Mouse (Mus musculus) kidney, embryonic 15.5 days (tissue): ENCODE results near the gene Pacs2. TPM values are rescaled to one million over a fixed set of nuclear protein-coding genes. Genes with fewer than 3 reads are reported as not detected.

Experiments
- ATAC-seq: fragments of 200-750 bp; cut with Nextera tagmentation; replicated peaks from 2 replicates; pipeline ENCODE4 v1.8.0; 2017; ENCODE audit warnings: moderate TSS enrichment; ENCODE audit not compliant: low FRiP score
- H3K27ac ChIP-seq: fragments of 300-500 bp; sonication (generic); 2 replicates; pipeline ENCODE4 v1.5.1; 2015; ENCODE audit warnings: mild to moderate bottlenecking, inconsistent platforms
- H3K27me3 ChIP-seq: fragments of 300-500 bp; sonication (generic); 2 replicates; pipeline ENCODE4 v1.6.1; 2015; ENCODE audit warnings: inconsistent platforms
- H3K36me3 ChIP-seq: fragments of 300-500 bp; sonication (generic); 2 replicates; pipeline ENCODE4 v1.6.1; 2015; ENCODE audit warnings: inconsistent platforms
- H3K4me1 ChIP-seq: fragments of 300-500 bp; sonication (generic); 2 replicates; pipeline ENCODE4 v1.6.1; 2015; ENCODE audit warnings: inconsistent platforms
- H3K4me2 ChIP-seq: fragments of 300-500 bp; sonication (generic); 2 replicates; pipeline ENCODE4 v1.6.1; 2015; ENCODE audit warnings: moderate library complexity, mild to moderate bottlenecking, inconsistent platforms
- H3K4me3 ChIP-seq: fragments of 300-500 bp; sonication (generic); replicated peaks from 2 replicates; pipeline ENCODE4 v1.5.1; 2015; ENCODE audit warnings: mild to moderate bottlenecking, inconsistent platforms
- H3K9ac ChIP-seq: fragments of 300-500 bp; sonication (generic); 2 replicates; pipeline ENCODE4 v1.6.1; 2015; ENCODE audit warnings: mild to moderate bottlenecking, inconsistent platforms
- H3K9me3 ChIP-seq: fragments of 300-500 bp; sonication (generic); replicated peaks from 2 replicates; pipeline ENCODE4 v1.6.1; 2016; ENCODE audit warnings: inconsistent platforms
- WGBS: fragments of 180-500 bp; shearing (Covaris S2); methylation state at CpG from one replicate; pipeline ENCODE4 v1.1.7; 2015; ENCODE audit warnings: mixed read lengths; 5-methylcytosine and 5-hydroxymethylcytosine counted together
- polyA plus RNA-seq: library from polyadenylated mRNA; unstranded; fragments of >200 nt; fragmentation: Nextera tagmentation; extraction: Ambion mirVana; gene quantifications from 2 replicates; pipeline ENCODE4 v1.2.1, GENCODE M21; 2015

The Pacs2 gene
- polyA plus RNA-seq, result 12.6 and 14.3 TPM in 2 replicates

DNA sequence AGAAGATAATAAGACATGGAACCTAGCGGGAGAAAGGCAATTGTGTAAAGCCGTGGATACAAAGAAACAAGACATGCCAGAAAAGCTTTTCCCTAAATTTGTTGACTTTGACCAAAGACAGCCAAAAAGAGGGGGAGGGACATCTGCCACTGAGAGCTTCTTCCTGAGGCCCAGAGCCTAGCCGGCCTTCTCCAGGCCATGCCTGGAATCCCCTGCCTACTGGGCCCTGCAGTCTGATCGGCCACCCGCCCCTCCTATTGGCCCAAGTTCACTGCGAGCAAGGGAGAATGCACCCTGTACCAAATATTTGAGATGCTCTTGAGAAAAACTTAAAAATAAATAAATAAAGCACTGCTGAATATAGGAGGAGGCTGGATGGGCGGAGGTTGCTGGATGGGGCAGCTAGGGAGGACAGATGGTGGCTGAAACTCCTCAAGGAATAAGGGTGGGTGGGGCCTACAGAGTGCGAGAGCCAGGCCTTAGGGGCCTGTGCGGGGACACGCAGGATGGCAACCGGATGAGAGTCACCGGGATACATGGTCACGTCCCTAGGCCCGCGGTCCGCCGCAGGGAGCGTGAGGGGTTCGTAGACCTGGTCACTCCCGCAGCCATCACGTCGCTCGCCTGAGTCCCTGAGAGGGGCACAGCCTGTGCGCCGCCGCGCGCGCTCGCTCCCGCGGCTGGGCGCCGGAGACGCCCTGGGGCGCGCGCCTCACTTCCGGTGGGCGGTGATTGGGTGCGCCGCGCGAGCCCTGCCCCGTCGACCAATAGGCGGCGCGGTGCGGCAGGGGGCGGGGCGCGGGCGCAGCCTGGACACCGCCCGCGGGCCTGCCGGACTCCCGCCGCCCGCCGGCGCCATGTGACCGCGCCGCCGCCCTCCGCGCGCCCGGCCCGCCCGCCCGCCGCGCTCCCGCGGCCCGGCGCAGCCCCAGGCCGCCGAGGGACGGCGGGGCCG is at the start of gene Pacs2:
Pacs2 (plus strand) TSS at position 905 of the 955 bp plus-strand sequence.
- peak within 1 kb of the TSS; percentile 79 for H3K9ac ChIP-seq
- H3K9me3 ChIP-seq, result no peaks in the 10 kb centered on the region
- H3K27me3 ChIP-seq, result no peaks in the 10 kb centered on the region
- no peaks in the 10 kb centered on the region for H3K36me3 ChIP-seq
- ATAC-seq, result peak; percentile 98
- WGBS, result 3% methylated on average over 68 of the region's 85 CpGs
- H3K4me2 ChIP-seq, result peak within 1 kb of the TSS; percentile 89
- peak within 1 kb of the TSS; percentile 89 for H3K27ac ChIP-seq
- H3K4me3 ChIP-seq, result peak within 1 kb of the TSS; percentile 73
- H3K4me1 ChIP-seq, result peaks cover 37% of the 10 kb centered on the region

DNA sequence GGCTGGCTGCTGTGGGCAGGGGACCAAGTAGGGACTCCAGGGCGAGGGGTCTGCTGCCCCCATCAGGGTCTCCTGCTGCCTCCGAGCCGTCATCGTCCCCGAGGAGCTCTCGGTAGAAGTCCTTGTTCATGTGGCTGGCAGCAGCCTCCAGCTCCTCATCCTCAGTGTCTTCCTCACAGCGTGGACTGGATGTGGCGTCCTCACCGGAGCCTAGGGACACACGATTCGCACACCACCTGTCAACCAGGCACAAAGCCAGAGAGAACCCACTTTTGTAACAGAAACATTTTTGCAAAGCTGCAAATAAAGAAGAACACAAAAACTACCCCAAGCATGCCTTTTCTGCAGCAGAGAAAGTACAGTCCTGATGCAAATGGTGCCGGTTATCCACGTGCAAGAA is 48.5 kb upstream of the Pacs2 start:
- Histone ChIP-seq H3K4me3 (no peak overlapping the region), H3K9ac (no peak overlapping the region), H3K36me3 (peaks cover 100% of the 10 kb centered on the region), H3K4me2 (no peak overlapping the region), H3K9me3 (no peaks in the 10 kb centered on the region), H3K4me1 (peaks cover 13% of the 10 kb centered on the region), H3K27ac (no peak overlapping the region), H3K27me3 (no peaks in the 10 kb centered on the region)
- no peak for ATAC-seq
- WGBS, result 89% methylated on average over 13 of the region's 13 CpGs

DNA sequence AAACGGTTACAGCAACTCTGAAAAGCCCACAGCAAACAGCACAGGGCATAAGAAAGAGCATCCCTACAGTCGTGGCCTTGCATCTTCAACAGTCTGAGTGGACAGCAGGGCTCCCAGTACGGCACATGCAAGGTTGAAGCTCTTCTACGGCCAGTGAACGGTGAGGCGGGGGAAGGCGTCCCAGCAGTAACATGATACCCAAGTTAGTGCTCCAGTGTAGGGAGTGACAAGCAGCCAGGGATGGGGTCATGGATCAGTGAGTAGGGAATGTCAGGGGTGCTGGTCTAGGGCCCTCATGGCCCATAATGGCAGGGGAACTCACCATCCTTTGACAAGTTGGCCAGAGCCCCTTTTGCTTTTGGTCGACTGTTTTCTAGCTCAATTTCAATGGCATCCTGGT is 45.4 kb upstream of the Pacs2 start:
- peaks cover 13% of the 10 kb centered on the region for H3K4me1 ChIP-seq
- WGBS, result 30% methylated on average over 8 of the region's 8 CpGs

DNA sequence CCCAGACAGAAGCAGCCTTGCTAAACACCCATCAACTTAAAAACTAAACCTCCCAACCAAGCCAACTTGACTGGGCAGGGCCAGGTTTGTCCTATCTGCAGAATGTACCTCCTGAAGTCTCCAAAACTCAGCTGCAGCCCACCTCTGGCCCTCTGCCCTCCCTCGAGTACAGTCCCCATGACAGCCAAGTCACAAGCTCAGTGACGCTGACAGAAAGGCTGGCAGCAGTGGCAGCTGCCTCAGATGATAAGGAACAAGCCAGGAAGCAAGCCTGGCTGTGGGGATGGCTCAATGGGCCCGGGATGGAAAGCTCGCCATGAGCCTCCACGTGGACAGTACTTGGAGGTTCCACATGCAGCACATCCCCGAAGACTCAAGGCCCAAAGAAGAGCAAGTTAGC is 44.7 kb upstream of the Pacs2 start:
- no peaks in the 10 kb centered on the region for H3K9me3 ChIP-seq
- WGBS, result 78% methylated on average over 6 of the region's 6 CpGs
- no peak overlapping the region for H3K9ac ChIP-seq
- no peaks in the 10 kb centered on the region for H3K27me3 ChIP-seq
- peaks cover 99% of the 10 kb centered on the region for H3K36me3 ChIP-seq
- no peak overlapping the region for H3K4me2 ChIP-seq
- H3K4me1 ChIP-seq, result peaks cover 13% of the 10 kb centered on the region
- H3K27ac ChIP-seq, result 0 out of 2 replicates have a peak overlapping the region, but pooled peaks have one; percentile 28
- no peak overlapping the region for H3K4me3 ChIP-seq
- no peak for ATAC-seq

More for the DNA sequence above, 45.4 kb upstream of the Pacs2 start:
- ATAC-seq, result peak; percentile 93
- Histone ChIP-seq H3K9me3 (no peaks in the 10 kb centered on the region), H3K36me3 (peaks cover 100% of the 10 kb centered on the region), H3K27ac (0 out of 2 replicates have a peak overlapping the region, but pooled peaks have one; percentile 28), H3K4me3 (no peak overlapping the region), H3K27me3 (no peaks in the 10 kb centered on the region), H3K4me2 (no peak overlapping the region), H3K9ac (no peak overlapping the region)

DNA sequence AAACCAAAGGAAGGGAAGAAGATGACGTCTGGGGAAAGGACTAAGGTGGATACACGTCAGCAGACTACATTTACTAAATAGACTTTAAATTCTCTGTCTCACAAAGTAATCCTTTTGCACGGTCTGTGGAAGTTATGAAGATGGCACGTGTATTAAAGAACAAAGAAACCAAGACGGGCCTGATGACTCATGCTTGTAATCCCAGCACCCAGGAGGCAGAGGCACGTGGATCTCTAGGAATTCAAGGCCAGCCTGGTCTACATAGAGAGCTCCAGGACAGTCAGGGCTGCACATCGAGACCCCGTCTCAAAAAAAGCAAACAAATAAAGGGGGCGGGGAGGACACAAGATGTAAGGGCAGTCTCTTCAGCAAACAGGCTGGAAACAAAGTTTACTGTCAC is 39.6 kb upstream of the Pacs2 start:
- H3K4me3 ChIP-seq, result no peak overlapping the region
- no peak overlapping the region for H3K27ac ChIP-seq
- H3K4me1 ChIP-seq, result peaks cover 22% of the 10 kb centered on the region
- no peak for ATAC-seq
- H3K9ac ChIP-seq, result no peak overlapping the region
- H3K4me2 ChIP-seq, result no peak overlapping the region
- WGBS, result 91% methylated on average over 9 of the region's 9 CpGs
- H3K27me3 ChIP-seq, result no peaks in the 10 kb centered on the region
- peaks cover 73% of the 10 kb centered on the region for H3K36me3 ChIP-seq
- H3K9me3 ChIP-seq, result no peaks in the 10 kb centered on the region

DNA sequence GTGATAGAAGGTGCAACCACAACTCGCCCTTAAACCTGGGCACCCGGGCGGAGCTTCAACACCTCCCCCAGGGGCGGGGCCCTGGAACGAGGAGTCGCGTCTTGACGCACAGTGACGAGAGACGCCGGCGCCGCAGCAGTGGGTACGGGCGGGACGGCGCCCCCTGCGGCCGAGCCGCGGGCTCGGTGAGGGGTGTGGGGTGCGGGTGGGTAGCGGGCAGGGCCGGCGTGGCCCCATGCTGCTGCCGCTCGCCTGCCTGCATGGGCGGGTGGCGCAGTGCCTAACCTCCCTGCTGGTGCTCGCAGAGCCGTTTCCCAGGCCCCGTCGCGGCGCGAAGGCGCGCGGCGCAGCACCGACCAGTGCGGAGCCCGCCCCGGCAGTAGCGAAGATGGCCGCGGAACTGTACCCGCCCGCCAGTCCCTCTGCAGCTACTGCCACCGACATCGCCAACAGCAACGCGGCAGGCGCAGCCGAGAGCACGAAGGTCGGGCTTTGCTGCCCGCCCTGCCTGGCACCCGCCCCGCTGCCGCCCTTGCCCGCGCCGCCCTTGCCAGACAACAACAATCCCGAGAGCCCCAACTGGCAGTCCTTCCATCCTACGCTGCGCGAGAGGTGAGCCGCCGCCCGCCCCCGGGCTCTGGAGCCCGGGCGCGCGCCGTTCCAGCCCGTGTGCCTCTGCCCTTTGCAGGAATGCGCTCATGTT is 37.8 kb upstream of the Pacs2 start, which contains the start of gene Btbd6:
Btbd6 (plus strand) TSS at position 112 of the 703 bp plus-strand sequence.
- Histone ChIP-seq H3K27ac (peak within 1 kb of the TSS; percentile 93), H3K4me2 (peak within 1 kb of the TSS; percentile 89), H3K9ac (peak within 1 kb of the TSS; percentile 80), H3K27me3 (no peaks in the 10 kb centered on the region), H3K4me1 (peaks cover 18% of the 10 kb centered on the region), H3K4me3 (peak within 1 kb of the TSS; percentile 73), H3K36me3 (peaks cover 73% of the 10 kb centered on the region), H3K9me3 (no peaks in the 10 kb centered on the region)
- 0% methylated on average over 74 of the region's 80 CpGs for WGBS
- peak; percentile 95 for ATAC-seq

DNA sequence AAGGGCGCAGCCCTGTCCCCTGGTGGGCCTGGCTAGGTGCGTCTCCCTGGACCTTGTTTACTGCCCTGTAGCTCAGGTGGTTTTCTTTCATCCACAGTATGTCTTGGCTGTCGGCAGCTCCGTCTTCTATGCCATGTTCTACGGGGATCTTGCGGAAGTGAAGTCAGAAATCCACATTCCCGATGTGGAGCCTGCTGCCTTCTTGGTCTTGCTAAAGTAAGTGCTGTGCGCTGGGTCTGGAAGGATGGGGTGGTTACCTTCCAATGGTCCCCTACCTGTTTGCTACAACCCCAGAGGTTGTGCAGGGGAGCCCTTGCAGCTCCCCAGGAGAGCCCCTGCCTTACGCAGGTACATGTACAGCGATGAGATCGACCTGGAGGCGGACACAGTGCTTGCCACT is 37.2 kb upstream of the Pacs2 start:
- Histone ChIP-seq H3K27me3 (no peaks in the 10 kb centered on the region), H3K4me1 (peaks cover 18% of the 10 kb centered on the region), H3K27ac (peak overlapping the region; percentile 93), H3K4me2 (peak overlapping the region; percentile 89), H3K9me3 (no peaks in the 10 kb centered on the region), H3K36me3 (peaks cover 73% of the 10 kb centered on the region), H3K4me3 (peak overlapping the region; percentile 73), H3K9ac (peak overlapping the region; percentile 80)
- ATAC-seq, result no peak
- 42% methylated on average over 12 of the region's 12 CpGs for WGBS

DNA sequence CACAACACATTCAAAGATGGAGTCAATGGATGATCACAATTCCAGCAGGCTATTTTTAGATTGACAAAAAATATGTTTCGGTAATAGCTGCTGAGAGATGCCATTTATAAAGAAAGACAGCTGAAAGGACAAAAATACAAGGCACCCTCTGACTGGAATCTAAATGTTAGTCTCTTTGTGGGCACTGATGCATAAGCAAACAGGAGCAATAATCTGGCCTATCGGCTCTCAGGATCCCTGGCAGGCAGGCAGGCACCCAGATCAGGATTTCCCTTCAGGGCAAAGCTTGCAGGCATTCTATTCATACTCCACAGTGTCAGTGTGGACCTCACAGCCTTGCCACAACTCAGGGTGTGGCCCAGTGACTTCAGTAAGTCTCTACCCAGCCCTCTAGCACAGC is 32.3 kb upstream of the Pacs2 start:
- WGBS, result 84% methylated on average over 2 of the region's 2 CpGs
- no peak overlapping the region for H3K9ac ChIP-seq
- no peak for ATAC-seq
- H3K9me3 ChIP-seq, result no peaks in the 10 kb centered on the region
- no peak overlapping the region for H3K27ac ChIP-seq
- peaks cover 91% of the 10 kb centered on the region for H3K36me3 ChIP-seq
- no peaks in the 10 kb centered on the region for H3K27me3 ChIP-seq
- H3K4me1 ChIP-seq, result peaks cover 7% of the 10 kb centered on the region
- no peak overlapping the region for H3K4me2 ChIP-seq
- no peak overlapping the region for H3K4me3 ChIP-seq

DNA sequence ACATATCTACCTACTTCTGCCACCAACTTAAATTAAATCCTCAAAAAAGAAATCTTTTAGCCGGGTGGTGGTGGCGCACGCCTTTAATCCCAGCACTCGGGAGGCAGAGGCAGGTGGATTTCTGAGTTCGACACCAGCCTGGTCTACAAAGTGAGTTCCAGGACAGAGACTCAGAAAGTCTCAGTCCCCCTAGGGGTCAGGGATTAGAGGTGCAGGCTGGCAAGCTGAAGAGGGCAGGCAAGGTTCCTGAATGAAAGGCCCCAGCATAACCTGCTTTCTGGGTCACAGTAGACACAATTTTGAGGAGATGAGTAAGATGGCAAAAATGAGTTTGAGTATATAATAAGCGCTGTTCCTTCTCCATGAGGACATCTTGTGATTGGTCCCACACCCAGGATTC is 29.0 kb upstream of the Pacs2 start:
- no peak overlapping the region for H3K4me3 ChIP-seq
- no peaks in the 10 kb centered on the region for H3K9me3 ChIP-seq
- H3K27ac ChIP-seq, result no peak overlapping the region
- peaks cover 82% of the 10 kb centered on the region for H3K36me3 ChIP-seq
- 94% methylated on average over 6 of the region's 6 CpGs for whole genome bisulfite sequencing
- no peak overlapping the region for H3K4me2 ChIP-seq
- H3K27me3 ChIP-seq, result no peaks in the 10 kb centered on the region
- H3K4me1 ChIP-seq, result no peaks in the 10 kb centered on the region
- no peak for ATAC-seq
- H3K9ac ChIP-seq, result no peak overlapping the region

DNA sequence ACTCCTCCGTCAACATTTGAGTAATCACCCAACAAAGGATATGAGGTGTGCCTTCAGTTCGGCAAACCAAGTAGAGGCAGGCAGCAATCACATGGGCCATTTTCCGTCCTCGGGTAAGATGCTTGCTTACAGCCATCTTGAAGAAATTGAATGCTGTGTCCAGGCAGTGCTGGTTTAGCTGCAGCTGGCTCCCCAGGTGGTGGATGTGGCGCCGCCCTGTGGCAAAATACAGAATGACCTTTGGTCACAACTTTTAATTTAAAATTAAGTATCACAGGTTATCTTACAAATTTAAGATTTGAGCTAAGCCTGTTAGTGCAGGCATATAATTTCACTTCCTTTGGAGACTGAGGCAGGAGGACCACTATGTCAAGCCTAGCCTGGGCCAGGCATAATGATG is 26.4 kb upstream of the Pacs2 start:
- Histone ChIP-seq H3K27ac (no peak overlapping the region), H3K4me3 (no peak overlapping the region), H3K4me2 (no peak overlapping the region), H3K9ac (no peak overlapping the region), H3K4me1 (0 out of 2 replicates have a peak, but pooled peaks cover 3% of the 10 kb centered on the region), H3K9me3 (no peaks in the 10 kb centered on the region), H3K36me3 (peaks cover 79% of the 10 kb centered on the region), H3K27me3 (no peaks in the 10 kb centered on the region)
- ATAC-seq, result no peak
- WGBS, result 76% methylated on average over 6 of the region's 6 CpGs

DNA sequence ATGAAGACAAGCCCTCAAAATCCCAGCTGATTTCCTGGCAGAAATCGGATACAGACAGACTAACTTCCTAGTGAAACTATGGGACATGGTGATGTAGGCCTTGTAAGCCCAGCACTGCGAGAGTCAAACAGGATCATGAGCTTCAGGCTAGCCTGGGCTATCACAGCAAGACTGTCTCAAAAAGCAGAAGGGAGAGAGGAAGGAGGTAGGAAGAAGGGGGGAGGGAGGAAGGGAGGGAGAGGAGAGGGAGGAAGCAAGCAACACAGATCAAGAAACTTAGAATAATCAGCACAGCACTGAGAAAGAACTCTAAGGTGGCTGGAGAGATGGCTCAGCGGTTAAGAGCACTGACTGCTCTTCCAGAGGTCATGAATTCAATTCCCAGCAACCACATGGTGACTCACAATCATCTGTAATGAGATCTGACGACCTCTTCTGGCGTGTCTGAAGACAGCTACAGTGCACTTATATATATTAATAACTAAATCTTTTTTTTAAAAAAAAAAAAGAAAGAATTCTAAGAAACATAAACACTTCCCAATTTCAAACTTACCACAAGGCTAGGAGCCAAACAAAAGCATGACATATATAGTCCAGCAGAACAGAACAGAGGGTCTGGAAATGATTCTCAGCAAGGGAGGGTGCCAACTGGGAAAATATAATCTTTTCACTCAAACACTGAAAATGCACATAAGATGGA is 23.5 kb upstream of the Pacs2 start:
- H3K9me3 ChIP-seq, result no peaks in the 10 kb centered on the region
- H3K9ac ChIP-seq, result no peak overlapping the region
- peaks cover 8% of the 10 kb centered on the region; the same call in 1 of the 2 replicates for H3K4me1 ChIP-seq
- no peak overlapping the region for H3K4me2 ChIP-seq
- no peak overlapping the region for H3K27ac ChIP-seq
- WGBS, result 84% methylated on average over 5 of the region's 5 CpGs
- no peak overlapping the region for H3K4me3 ChIP-seq
- H3K27me3 ChIP-seq, result no peaks in the 10 kb centered on the region
- ATAC-seq, result no peak
- H3K36me3 ChIP-seq, result peaks cover 66% of the 10 kb centered on the region
